Mouse (Mus musculus) limb, embryonic 10.5 days (tissue): ENCODE measurements around the gene Efna1. TPM values are rescaled to one million over a fixed set of nuclear protein-coding genes. Genes with fewer than 3 reads are reported as not detected.

Source experiments
- DNase-seq: peaks from one replicate; pipeline ENCODE4 v3.0.0-alpha.2; 2017; ENCODE audit warnings: low spot score
- H3K27ac ChIP-seq: fragments of 300-500 bp; sonication (generic); 2 replicates; pipeline ENCODE4 v1.5.1; 2016; ENCODE audit warnings: mild to moderate bottlenecking
- H3K27me3 ChIP-seq: fragments of 300-500 bp; sonication (generic); 2 replicates; pipeline ENCODE4 v1.6.1; 2016; ENCODE audit warnings: low read depth, mild to moderate bottlenecking; ENCODE audit not compliant: poor library complexity, severe bottlenecking
- H3K36me3 ChIP-seq: fragments of 300-500 bp; sonication (generic); 2 replicates; pipeline ENCODE4 v1.6.1; 2016; ENCODE audit warnings: mild to moderate bottlenecking, moderate library complexity
- H3K4me1 ChIP-seq: fragments of 300-500 bp; sonication (generic); 2 replicates; pipeline ENCODE4 v1.6.1; 2016
- H3K4me3 ChIP-seq: fragments of 300-500 bp; sonication (generic); 2 replicates; pipeline ENCODE4 v1.5.1; 2016; ENCODE audit warnings: mild to moderate bottlenecking, moderate library complexity
- H3K9me3 ChIP-seq: fragments of 300-500 bp; sonication (generic); replicated peaks from 2 replicates; pipeline ENCODE4 v1.6.1; 2016; ENCODE audit warnings: mild to moderate bottlenecking
- WGBS: fragments of 180-500 bp; shearing (Covaris S2); methylation state at CpG from one replicate; pipeline ENCODE4 v1.1.7; 2016; 5-methylcytosine and 5-hydroxymethylcytosine counted together
- polyA plus RNA-seq: library from polyadenylated mRNA; unstranded; fragments of >200 nt; fragmentation: Nextera tagmentation; extraction: Ambion mirVana; gene quantifications from 2 replicates; pipeline ENCODE4 v1.2.1, GENCODE M21; 2016

Gene Efna1
- 29.8 and 36.8 TPM in 2 replicates for polyA plus RNA-seq

DNA sequence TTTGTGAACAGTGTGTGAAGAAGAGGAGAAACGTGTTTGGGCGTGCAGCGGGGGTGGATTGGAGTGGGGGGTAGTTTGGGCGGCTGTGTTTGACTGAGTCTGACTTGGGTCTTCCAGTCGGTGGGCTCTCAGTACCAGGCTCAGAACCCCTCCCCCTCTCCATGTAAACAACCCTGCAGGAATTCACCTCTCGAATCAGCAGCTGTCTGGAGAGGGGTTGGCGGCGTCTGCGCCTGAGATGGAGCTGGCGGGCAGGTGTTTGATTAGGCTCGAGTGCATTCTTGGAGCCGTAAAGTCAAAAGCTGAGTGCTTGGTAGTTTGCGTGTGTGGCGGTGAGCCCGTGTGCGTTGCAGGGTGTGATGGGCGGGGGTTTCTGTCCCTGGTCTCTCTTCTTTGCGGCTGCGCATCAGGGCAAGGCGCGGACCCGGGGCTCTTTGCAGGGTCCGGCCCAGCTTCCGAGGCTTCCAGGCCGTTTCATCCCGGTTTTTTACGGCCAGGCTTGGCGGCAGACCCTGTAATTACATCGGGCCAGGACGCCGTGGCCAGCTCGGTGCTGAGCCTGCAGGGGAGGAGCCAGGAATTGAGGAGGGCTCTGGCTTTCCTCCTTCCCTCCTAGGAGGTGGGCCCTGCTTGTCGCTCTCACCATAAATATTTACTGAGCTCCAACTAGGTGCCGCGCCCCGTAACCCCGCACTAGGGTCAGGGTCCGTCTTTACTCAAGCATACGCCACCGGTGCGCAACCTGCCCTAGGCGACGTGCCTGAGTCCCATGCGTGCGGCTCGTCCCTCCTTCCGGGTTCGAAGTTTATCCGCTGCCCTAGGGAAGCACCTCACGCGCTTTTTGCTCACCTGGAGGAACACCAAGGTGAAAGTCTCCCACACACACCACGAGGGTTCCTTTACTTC lies at the start of gene Efna1:
TSS of gene Efna1 (minus strand) at position 537 of the 906 bp plus-strand sequence.
- no peaks in the 10 kb centered on the region; the same call in 1 of the 2 replicates for H3K36me3 ChIP-seq
- H3K4me3 ChIP-seq = peak within 1 kb of the TSS; percentile 56
- peak; percentile 75 for DNase-seq
- peaks cover 66% of the 10 kb centered on the region for H3K4me1 ChIP-seq
- peak within 1 kb of the TSS; percentile 81 for H3K27ac ChIP-seq
- peaks cover 55% of the 10 kb centered on the region for H3K27me3 ChIP-seq
- under 1% methylated on average over 52 of the region's 52 CpGs for WGBS
- H3K9me3 ChIP-seq = no peaks in the 10 kb centered on the region

DNA sequence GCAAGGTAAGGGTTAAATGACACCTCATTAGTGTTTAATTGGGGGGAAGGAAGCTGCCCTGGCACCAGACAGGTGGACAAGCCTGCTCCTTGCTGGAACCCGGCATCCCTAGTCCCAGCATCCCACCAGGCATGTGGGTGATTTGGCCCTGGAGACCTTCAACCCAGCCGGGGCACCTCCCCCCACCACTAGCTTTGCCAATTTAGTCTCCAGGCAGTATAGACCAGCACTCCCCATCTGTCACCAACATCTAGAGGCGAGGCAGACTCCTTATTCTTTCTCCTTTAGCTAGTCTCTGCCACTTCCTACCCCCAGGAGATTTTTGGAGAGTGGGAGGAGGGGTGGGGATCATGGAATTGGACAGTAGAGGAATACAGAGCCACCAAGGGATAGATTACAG lies 49.4 kb upstream of the Efna1 start:
- whole genome bisulfite sequencing = 52% methylated on average over 3 of the region's 3 CpGs
- no peak for DNase-seq
- Histone ChIP-seq H3K4me3 (no peak overlapping the region), H3K27me3 (0 out of 2 replicates have a peak, but pooled peaks cover 5% of the 10 kb centered on the region), H3K27ac (no peak overlapping the region), H3K4me1 (peaks cover 79% of the 10 kb centered on the region), H3K9me3 (no peaks in the 10 kb centered on the region), H3K36me3 (peaks cover 31% of the 10 kb centered on the region)

DNA sequence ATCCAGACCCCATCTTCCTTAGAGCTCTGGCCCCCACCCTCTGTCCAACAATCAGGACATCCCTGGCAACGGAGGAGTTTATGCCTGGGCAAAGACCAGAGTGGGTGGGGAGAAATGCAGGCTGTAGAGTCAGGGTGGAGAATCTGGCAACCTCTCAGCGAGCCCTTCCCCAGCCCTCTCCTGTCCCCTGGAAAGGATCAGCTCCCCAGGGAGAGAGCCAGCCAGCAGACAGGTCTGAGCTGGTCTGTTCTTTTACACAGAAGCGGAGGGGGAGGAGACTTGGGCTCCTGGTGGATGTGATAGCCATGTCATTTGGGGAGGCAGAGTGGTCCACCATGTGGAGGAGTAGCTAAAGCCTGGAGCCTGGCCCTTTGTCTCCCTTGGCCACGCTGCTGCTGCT lies 47.7 kb upstream of the Efna1 start:
- no peak for DNase-seq
- H3K4me3 ChIP-seq = no peak overlapping the region
- peaks cover 6% of the 10 kb centered on the region; the same call in 1 of the 2 replicates for H3K27me3 ChIP-seq
- peak overlapping the region; percentile 19; the same call in 1 of the 2 replicates for H3K27ac ChIP-seq
- H3K9me3 ChIP-seq = no peaks in the 10 kb centered on the region
- H3K36me3 ChIP-seq = peaks cover 14% of the 10 kb centered on the region
- peaks cover 65% of the 10 kb centered on the region for H3K4me1 ChIP-seq
- WGBS = 13% methylated on average over 4 of the region's 4 CpGs

DNA sequence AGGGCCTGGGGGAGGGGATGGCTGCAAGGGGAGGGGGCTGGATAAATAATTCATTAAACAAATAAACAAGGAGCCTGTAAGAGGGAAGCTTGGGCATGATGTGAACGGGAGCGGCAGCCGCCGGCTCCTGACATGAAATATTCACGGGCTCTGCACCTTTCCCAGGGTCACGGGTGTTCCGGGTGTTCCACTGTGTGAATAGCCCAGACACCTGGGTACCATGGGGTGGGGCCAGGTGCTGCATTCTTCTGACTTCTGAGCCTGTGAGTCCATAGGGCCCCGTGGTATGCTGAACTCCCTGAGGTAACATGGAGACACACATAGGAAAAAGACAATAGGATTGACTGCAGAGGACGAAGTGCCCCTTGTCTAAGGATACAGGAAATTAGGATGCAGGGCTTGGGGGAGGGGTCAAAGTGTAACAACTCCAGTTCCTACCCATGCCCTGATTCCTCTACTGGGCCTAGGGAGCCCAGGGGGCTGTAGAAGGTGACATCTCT lies 46.5 kb upstream of the Efna1 start:
- peaks cover 13% of the 10 kb centered on the region; the same call in 1 of the 2 replicates for H3K27me3 ChIP-seq
- no peak for DNase-seq
- WGBS = 29% methylated on average over 9 of the region's 9 CpGs
- H3K36me3 ChIP-seq = peaks cover 2% of the 10 kb centered on the region
- peak overlapping the region; percentile 72 for H3K27ac ChIP-seq
- H3K9me3 ChIP-seq = no peaks in the 10 kb centered on the region
- peak overlapping the region; percentile 6 for H3K4me3 ChIP-seq
- H3K4me1 ChIP-seq = peaks cover 63% of the 10 kb centered on the region

DNA sequence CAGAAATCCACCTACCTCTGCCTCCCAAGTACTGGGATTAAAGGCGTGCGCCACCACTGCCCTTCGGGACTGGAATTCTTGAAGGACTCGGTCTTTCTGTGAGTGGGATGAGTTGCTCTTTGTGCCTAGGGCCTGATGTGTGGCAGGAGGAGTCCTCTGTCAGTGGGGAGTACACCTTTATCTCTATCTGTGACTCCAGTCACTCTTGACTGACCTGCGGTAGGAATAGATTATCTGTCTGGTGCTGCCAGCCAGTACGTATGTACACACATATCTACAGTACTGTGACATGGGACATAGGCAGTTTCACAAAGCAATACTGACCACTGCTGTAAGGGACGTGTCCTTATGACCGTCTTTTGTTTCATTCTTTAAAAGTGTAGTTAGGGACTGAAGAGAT lies 44.9 kb upstream of the Efna1 start:
- Histone ChIP-seq H3K9me3 (no peaks in the 10 kb centered on the region), H3K4me3 (no peak overlapping the region), H3K27ac (no peak overlapping the region), H3K36me3 (no peaks in the 10 kb centered on the region), H3K27me3 (peaks cover 25% of the 10 kb centered on the region), H3K4me1 (peaks cover 63% of the 10 kb centered on the region)
- DNase-seq = no peak
- 95% methylated on average over 8 of the region's 8 CpGs for WGBS

DNA sequence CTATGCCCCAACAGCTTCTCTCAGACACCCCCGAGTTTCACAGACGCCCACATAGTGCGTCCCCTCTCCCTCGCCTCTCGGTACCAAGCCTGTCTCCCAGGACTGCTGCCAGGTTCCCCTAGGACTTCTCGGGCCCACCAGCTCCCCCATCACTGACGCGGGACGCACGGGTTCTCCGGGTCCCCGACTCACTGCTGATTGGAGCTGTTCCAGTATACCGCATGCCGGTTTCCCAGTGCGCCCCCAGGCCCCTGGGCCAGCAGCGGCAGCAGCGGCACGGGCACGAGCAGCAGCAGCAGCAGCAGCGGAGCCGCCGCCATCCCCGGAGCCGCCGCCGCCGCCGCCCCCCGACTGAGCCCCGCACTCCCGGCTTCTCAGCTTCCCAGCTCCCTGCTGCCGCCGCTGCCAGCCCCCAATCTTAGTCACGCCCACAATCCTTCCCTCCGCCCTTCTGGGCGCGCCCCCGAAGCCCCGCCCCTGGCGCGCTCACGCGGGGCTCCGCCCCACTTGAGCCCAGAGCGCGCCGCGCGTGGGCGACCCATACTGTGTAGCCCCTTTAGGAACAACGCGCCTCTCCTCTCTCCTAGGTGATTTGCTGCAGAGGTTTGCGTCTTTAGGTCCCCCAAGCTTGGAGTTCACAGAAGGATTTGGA lies 41.7 kb upstream of the Efna1 start, which contains the start of gene Efna3:
TSS of gene Efna3 (minus strand) at position 452 of the 652 bp plus-strand sequence.
- H3K27ac ChIP-seq = peak within 1 kb of the TSS; percentile 89
- under 1% methylated on average over 53 of the region's 53 CpGs for WGBS
- H3K9me3 ChIP-seq = no peaks in the 10 kb centered on the region
- H3K36me3 ChIP-seq = no peaks in the 10 kb centered on the region
- peak within 1 kb of the TSS; percentile 79 for H3K4me3 ChIP-seq
- peak; percentile 87 for DNase-seq
- H3K27me3 ChIP-seq = peaks cover 52% of the 10 kb centered on the region
- H3K4me1 ChIP-seq = peaks cover 66% of the 10 kb centered on the region

DNA sequence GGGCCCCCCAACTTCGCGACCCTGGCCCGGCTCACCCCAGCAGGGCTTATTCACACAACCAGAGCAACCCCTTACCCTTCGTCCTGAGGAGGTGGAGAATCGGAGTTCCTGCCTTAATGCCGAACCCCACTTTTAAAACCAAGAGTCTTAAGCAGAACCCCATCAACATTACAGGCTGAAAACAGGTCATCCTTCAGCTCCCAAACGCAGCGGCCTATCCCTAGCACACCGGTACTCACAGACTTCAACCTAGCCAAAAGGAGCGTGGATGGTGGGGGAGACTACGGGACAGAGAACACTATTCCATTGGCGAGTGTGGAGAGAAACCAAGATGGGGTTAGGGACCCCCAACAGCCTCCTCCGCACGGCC lies 41.2 kb upstream of the Efna1 start:
- H3K27me3 ChIP-seq = peaks cover 58% of the 10 kb centered on the region
- 0% methylated on average over 14 of the region's 14 CpGs for WGBS
- H3K4me3 ChIP-seq = peak overlapping the region; percentile 79
- no peaks in the 10 kb centered on the region for H3K36me3 ChIP-seq
- no peak for DNase-seq
- peaks cover 66% of the 10 kb centered on the region for H3K4me1 ChIP-seq
- peak overlapping the region; percentile 89 for H3K27ac ChIP-seq
- no peaks in the 10 kb centered on the region for H3K9me3 ChIP-seq

DNA sequence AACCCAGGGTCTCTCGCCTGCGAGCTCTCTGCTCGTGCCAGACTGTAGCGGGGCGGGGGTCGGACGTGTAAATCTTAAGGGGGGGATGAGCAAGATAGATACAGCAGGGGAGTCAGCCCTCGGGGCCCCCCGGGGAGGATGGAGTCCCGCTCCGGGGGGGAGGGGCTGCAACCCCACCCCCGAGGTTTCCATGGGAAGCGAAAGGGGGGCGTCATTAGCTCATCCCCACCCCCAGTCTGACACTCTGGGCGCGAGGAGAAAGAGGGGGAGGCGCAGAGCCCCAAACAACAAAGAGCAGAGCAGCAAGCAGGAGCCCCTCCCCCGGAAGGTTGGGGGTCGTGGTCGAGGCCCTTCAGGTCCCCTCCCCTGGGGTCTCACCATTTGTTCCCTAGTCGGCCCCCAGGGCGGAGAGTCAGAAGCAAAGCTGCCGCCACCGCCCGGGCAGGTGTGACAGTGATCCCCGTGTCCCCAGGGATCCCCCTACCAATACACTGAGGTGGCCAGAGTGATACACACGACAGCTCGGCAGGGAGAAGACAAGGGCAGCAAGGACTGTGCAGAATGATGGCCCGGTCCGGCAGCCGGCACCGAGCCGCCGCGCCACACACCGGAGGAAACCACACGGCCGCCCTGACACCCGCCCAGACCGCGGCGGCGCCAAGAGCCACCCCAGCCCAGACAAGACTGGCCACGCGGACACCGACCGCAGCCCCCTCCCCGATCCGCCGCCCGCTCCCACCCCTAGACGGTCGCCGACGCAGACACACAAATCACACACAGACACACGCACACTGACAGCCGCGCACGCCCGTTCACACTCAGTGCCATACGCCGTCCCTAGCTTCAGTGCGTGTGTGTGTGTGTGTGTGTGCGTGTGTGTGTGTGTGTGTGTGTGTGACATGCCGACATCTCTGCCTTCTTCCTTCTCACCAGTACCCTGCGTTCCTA lies 40.5 kb upstream of the Efna1 start:
- no peaks in the 10 kb centered on the region for H3K9me3 ChIP-seq
- no peaks in the 10 kb centered on the region for H3K36me3 ChIP-seq
- H3K4me3 ChIP-seq = peak overlapping the region; percentile 79
- H3K27ac ChIP-seq = peak overlapping the region; percentile 89
- H3K4me1 ChIP-seq = peaks cover 66% of the 10 kb centered on the region
- peaks cover 58% of the 10 kb centered on the region for H3K27me3 ChIP-seq
- peak; percentile 71 for DNase-seq
- under 1% methylated on average over 66 of the region's 66 CpGs for WGBS

DNA sequence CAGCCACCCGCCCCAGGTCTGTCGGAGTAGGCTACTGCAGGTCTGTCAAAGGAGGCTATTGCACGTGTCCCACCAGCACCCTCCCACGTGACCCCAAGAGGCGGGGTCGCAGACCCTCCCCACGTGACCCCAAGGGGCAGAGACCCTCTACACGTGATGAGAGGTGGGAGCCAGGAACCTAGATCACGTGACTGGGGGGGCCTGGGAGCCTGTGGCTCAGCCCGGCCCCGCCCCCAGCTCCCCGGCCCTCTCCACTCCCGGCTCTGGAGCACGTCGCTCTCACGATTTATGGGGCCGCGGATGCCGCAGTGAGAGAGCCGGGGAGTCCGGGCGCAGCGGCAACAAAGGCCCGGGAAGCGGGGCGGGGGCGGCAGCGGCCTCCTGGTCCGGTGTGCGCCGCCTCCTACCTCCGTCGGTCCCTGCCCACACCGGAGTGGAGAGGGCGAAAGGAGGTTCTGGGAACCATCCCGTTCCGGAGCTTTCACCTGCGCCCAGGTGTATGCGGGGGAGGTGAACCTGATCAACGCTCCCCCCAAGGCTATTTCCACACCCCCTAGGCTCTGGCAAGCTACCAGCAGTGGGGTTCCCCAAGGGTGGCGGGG lies 39.7 kb upstream of the Efna1 start:
- Histone ChIP-seq H3K36me3 (no peaks in the 10 kb centered on the region), H3K9me3 (no peaks in the 10 kb centered on the region), H3K4me1 (peaks cover 72% of the 10 kb centered on the region), H3K27me3 (peaks cover 64% of the 10 kb centered on the region), H3K27ac (peak overlapping the region; percentile 89), H3K4me3 (peak overlapping the region; percentile 79)
- peak; percentile 93 for DNase-seq
- WGBS = 1% methylated on average over 41 of the region's 41 CpGs

DNA sequence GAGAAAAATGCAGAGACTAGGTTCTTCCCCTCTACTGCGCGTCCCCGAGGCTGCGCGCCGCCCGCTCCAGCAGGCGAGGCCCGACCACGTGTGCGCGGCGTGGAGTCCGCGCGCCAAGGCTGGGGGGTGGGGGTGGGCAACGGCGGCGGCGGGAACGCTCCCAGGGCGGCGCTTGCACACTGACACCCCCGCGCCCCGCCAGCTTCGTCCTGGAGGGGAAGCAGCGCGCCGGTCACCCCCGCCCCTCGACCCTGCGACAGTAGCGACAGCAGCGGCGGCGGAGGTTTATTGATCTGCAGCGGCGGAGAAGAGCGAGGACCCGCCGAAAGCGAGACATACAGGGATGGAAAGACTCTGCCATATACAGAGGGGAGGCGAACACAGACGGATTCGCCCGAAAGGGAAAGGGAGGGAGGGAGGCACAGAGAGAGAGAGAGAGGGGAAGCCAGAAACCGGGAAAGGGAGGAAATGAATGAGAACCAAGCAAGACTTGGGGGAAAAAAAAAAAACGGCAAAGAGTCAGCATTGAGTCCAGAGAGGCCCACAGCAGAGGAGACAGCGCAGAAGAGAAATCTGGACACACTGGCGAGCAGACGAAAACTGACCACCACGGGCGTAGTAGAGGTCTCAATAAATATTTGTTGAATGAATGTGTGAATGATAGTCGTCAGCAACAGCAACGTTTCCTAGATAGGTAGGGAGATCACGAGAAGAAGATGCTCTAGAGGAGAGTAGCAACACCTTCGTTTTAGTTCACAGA lies 38.8 kb upstream of the Efna1 start:
- 0 out of 2 replicates have a peak, but pooled peaks cover 3% of the 10 kb centered on the region for H3K36me3 ChIP-seq
- peak overlapping the region; percentile 79 for H3K4me3 ChIP-seq
- H3K9me3 ChIP-seq = no peaks in the 10 kb centered on the region
- peak overlapping the region; percentile 89 for H3K27ac ChIP-seq
- DNase-seq = peak; percentile 65
- H3K27me3 ChIP-seq = peaks cover 65% of the 10 kb centered on the region
- WGBS = 5% methylated on average over 58 of the region's 58 CpGs
- peaks cover 81% of the 10 kb centered on the region for H3K4me1 ChIP-seq

DNA sequence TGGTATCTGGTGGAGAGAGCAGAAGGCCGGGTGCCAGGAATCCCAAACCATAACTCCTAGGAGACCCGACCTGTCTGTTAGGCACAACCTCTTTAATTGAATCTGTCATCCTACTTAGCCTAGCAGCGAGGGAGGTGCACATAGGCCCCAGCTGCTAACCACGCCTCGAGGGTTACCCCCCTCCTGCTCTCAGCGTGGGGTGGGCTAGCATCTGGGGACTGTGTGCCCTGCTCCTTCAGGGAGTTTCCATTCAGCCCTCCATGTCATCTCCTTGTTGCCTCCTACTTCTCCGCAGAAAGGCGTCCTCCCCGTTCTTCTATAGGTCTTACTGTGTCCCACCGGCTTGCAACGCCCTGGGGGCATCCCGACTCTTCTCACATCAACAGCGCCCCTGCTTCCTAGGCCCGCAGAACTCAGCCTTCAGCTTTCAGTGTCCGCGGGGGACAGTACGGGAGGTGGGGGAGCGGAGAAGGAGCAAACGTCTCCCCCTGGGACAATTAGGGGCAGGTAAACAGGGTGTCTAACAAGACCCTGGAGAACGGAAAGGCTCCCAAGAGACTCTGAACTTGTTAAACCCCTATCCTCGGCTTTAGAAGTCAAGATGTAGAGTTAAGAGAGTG lies 38.1 kb upstream of the Efna1 start:
- no peak for DNase-seq
- Histone ChIP-seq H3K27ac (peak overlapping the region; percentile 82), H3K36me3 (peaks cover 7% of the 10 kb centered on the region; the same call in 1 of the 2 replicates), H3K9me3 (no peaks in the 10 kb centered on the region), H3K27me3 (peaks cover 65% of the 10 kb centered on the region), H3K4me3 (peak overlapping the region; percentile 79), H3K4me1 (peaks cover 86% of the 10 kb centered on the region)
- WGBS = 10% methylated on average over 21 of the region's 21 CpGs
